Mouse (Mus musculus): ENCODE data around the gene Nectin2. TPM values are rescaled to one million over a fixed set of nuclear protein-coding genes. Genes with fewer than 3 reads are reported as not detected.

Nectin2 gene
- polyA plus RNA-seq, 1 experiment from 2014 or later: 56.5 TPM

- Histone ChIP-seq H3K36me3 (peaks cover under 1% of the 10 kb centered on the region; the same call in 1 of the 2 replicates), H3K4me1 (peaks cover 49% of the 10 kb centered on the region), H3K9ac (replicated peaks) (peak overlapping the region; percentile 95), H3K9me3 (replicated peaks) (no peaks in the 10 kb centered on the region), H3K27me3 (replicated peaks) (no peaks in the 10 kb centered on the region), H3K4me2 (peak overlapping the region; percentile 85), H3K27ac (replicated peaks) (peak overlapping the region; percentile 89), H3K4me3 (replicated peaks) (peak overlapping the region; percentile 85)
- WGBS: 2% methylated on average over 32 of the region's 32 CpGs
- peak; percentile 25 for ATAC-seq (ENCODE audit: low FRiP score)
Measured at GRCm38 (mm10) chr7:19748219-19749195, 1.8 kb downstream of the Nectin2 start.

- no peak overlapping the region for H3K27ac ChIP-seq (replicated peaks)
Measured at GRCm38 (mm10) chr7:19747420-19748218, 2.7 kb downstream of the Nectin2 start.

DNA sequence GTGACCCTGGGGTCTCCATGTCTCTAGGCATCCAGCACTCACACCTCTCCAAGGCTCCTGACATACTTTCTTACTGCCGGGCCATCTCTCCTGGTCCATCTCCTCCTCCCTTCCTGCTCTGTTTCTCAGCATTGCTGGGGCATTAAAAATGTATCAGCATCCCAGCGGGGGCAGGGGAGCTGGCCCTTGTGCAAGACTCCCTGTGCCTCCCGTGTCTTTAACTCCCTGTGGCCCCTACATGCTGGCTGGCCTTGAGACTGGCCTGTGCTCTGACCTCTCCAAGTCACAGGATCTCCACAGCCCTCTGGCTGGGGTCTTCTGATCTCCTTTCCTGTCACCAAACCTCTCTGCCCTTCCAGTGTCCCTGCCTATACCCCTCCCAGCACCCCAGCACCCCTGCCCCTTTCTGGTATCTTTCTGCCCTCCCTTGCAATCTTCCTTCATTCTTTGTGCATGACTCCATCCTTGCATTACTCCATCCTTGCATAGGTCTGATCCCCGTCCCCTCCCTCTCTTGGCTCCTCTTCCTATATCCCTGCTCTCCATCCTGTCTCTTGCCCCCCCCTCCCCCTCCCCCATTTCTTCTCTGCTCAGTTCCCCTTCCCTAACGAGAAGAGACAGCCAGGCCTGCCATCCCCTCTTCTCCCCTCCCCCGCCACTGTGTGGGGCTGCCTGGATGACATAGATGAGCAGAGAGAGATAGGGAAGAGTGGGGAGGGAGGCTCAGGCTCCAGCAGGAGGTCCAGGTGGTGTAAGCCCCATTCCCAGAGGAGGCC, 3.7 kb downstream of the Nectin2 start:
- Histone ChIP-seq H3K9ac (replicated peaks) (0 out of 2 replicates have a peak overlapping the region, but pooled peaks have one; percentile 18), H3K4me1 (peaks cover 52% of the 10 kb centered on the region), H3K4me3 (replicated peaks) (peak overlapping the region; percentile 85), H3K4me2 (peak overlapping the region; percentile 85), H3K27ac (replicated peaks) (0 out of 2 replicates have a peak overlapping the region, but pooled peaks have one; percentile 37), H3K27me3 (replicated peaks) (no peaks in the 10 kb centered on the region), H3K9me3 (replicated peaks) (no peaks in the 10 kb centered on the region), H3K36me3 (peaks cover 7% of the 10 kb centered on the region; the same call in 1 of the 2 replicates)
- ATAC-seq (ENCODE audit: low FRiP score): no peak
- 36% methylated on average over 6 of the region's 6 CpGs for WGBS

More at GRCm38 (mm10) chr7:19747420-19748218, 2.7 kb downstream of the Nectin2 start:
- peak overlapping the region; percentile 85 for H3K4me3 ChIP-seq (replicated peaks)
- H3K4me2 ChIP-seq: peak overlapping the region; percentile 85
- peaks cover 7% of the 10 kb centered on the region; the same call in 1 of the 2 replicates for H3K36me3 ChIP-seq
- peaks cover 49% of the 10 kb centered on the region for H3K4me1 ChIP-seq
- H3K27me3 ChIP-seq (replicated peaks): no peaks in the 10 kb centered on the region
- no peaks in the 10 kb centered on the region for H3K9me3 ChIP-seq (replicated peaks)
- ATAC-seq (ENCODE audit: low FRiP score): no peak
- 6% methylated on average over 25 of the region's 25 CpGs for WGBS
- H3K9ac ChIP-seq (replicated peaks): peak overlapping the region; percentile 95

- no peak overlapping the region for H3K9ac ChIP-seq (replicated peaks)
- 81% methylated on average over 9 of the region's 10 CpGs for WGBS
- no peaks in the 10 kb centered on the region for H3K9me3 ChIP-seq (replicated peaks)
- H3K4me2 ChIP-seq: no peak overlapping the region
- H3K36me3 ChIP-seq: peaks cover 7% of the 10 kb centered on the region; the same call in 1 of the 2 replicates
- ATAC-seq (ENCODE audit: low FRiP score): no peak
- H3K27ac ChIP-seq (replicated peaks): no peak overlapping the region
- no peaks in the 10 kb centered on the region for H3K27me3 ChIP-seq (replicated peaks)
- no peak overlapping the region for H3K4me3 ChIP-seq (replicated peaks)
- H3K4me1 ChIP-seq: peaks cover 55% of the 10 kb centered on the region
Measured at GRCm38 (mm10) chr7:19745971-19746370, 4.3 kb downstream of the Nectin2 start.

GRCm38 (mm10) chr7:19744590-19745385, 5.5 kb downstream of the Nectin2 start:
- no peak overlapping the region for H3K4me3 ChIP-seq (replicated peaks)
- no peak overlapping the region for H3K4me2 ChIP-seq
- H3K9me3 ChIP-seq (replicated peaks): no peaks in the 10 kb centered on the region
- peaks cover 16% of the 10 kb centered on the region for H3K36me3 ChIP-seq
- H3K27ac ChIP-seq (replicated peaks): no peak overlapping the region
- no peak for ATAC-seq (ENCODE audit: low FRiP score)
- H3K9ac ChIP-seq (replicated peaks): 0 out of 2 replicates have a peak overlapping the region, but pooled peaks have one; percentile 3
- H3K27me3 ChIP-seq (replicated peaks): no peaks in the 10 kb centered on the region
- peaks cover 48% of the 10 kb centered on the region for H3K4me1 ChIP-seq
- WGBS: 68% methylated on average over 14 of the region's 14 CpGs

DNA sequence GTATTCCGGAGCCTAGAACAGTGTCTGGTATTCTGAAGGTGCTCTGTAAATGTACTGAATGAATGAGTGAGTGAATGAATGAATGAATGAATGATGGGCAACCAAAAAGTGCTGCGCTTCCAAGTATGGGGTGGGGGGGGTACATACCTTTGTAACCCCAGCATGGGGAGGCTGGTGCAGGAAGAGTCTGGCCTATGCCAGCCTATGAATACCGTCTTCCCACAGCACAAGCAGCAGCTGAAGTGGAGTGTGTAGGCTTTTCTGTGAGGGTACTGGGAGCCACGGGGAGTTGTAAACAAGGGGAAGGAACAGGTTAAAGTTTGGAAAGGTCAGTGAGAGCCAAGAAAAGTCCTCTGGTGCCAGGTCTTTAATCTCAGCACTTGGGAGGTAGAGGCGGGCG, 6.5 kb downstream of the Nectin2 start:
- Histone ChIP-seq H3K9ac (replicated peaks) (no peak overlapping the region), H3K4me1 (peaks cover 47% of the 10 kb centered on the region)
- no peak for ATAC-seq (ENCODE audit: low FRiP score)

DNA sequence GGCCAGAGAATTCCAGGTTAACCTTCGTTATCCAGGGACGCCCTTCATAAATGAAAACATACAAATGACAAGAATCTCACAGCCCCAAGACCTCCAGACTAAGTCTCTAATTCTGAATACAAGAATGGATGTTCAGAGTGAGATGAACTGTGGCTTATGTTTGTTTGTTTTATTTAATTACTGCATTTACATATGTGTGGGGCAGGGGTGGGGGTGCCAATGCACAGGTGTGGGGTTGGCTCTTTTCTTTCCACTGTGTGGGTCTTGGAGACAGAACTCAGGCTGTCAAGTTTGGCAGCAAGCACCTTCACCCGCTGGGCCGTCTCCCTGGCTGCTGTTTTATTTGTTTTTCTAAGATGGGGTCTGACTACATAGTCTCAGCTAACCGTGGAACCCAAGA, 7.8 kb downstream of the Nectin2 start:
- 44% methylated on average over 5 of the region's 5 CpGs for WGBS
- no peak for ATAC-seq (ENCODE audit: low FRiP score)
- no peak overlapping the region for H3K27ac ChIP-seq (replicated peaks)

More for the DNA sequence above, 6.5 kb downstream of the Nectin2 start:
- Histone ChIP-seq H3K36me3 (peaks cover 17% of the 10 kb centered on the region), H3K4me2 (no peak overlapping the region), H3K27ac (replicated peaks) (no peak overlapping the region), H3K4me3 (replicated peaks) (no peak overlapping the region), H3K27me3 (replicated peaks) (no peaks in the 10 kb centered on the region), H3K9me3 (replicated peaks) (no peaks in the 10 kb centered on the region)
- 90% methylated on average over 6 of the region's 6 CpGs for WGBS

DNA sequence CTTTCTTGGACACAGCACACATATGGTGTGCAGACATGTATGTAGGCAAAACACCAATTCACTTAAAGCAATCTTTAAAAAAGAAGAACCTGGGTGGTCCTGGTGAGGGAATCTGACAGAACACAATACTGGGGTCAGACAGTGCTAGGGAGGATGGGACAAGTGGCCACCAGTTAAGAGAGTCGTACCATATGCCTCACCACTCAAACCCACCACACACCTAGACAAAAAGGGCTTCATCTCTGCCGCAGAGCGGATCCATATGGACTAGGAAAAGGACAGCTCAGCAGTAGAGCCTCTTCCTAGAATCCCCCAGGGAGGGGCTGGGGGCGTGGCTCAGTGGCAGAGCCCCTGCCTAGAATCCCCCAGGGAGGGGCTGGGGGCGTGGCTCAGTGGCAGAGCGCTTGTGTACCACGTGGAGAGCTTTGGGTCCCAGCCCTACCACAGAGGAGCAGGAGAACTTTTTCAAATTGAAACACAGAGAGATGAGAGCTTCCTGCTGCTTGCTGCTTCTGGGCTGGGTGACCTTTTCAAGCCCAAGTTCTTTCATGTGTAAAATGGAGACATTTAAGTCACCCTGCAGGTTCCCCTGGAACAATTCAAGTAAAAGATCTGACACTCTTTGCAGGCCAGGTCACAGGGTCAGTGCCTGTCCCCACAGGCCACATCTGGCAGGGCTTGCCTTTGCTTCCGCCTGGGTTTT, 8.8 kb downstream of the Nectin2 start:
- peaks cover 24% of the 10 kb centered on the region for H3K4me1 ChIP-seq
- H3K4me2 ChIP-seq: no peak overlapping the region
- no peaks in the 10 kb centered on the region for H3K27me3 ChIP-seq (replicated peaks)
- no peak overlapping the region for H3K4me3 ChIP-seq (replicated peaks)
- no peak overlapping the region for H3K27ac ChIP-seq (replicated peaks)
- 11% methylated on average over 8 of the region's 8 CpGs for WGBS
- no peaks in the 10 kb centered on the region for H3K9me3 ChIP-seq (replicated peaks)
- H3K9ac ChIP-seq (replicated peaks): no peak overlapping the region
- H3K36me3 ChIP-seq: peaks cover 34% of the 10 kb centered on the region
- no peak for ATAC-seq (ENCODE audit: low FRiP score)

More for the DNA sequence above, 7.8 kb downstream of the Nectin2 start:
- Histone ChIP-seq H3K36me3 (peaks cover 25% of the 10 kb centered on the region), H3K4me2 (no peak overlapping the region), H3K9me3 (replicated peaks) (no peaks in the 10 kb centered on the region), H3K4me1 (peaks cover 34% of the 10 kb centered on the region), H3K4me3 (replicated peaks) (no peak overlapping the region), H3K9ac (replicated peaks) (no peak overlapping the region), H3K27me3 (replicated peaks) (no peaks in the 10 kb centered on the region)

- Histone ChIP-seq H3K4me2 (no peak overlapping the region), H3K9me3 (replicated peaks) (no peaks in the 10 kb centered on the region), H3K9ac (replicated peaks) (no peak overlapping the region), H3K4me1 (peaks cover 16% of the 10 kb centered on the region), H3K36me3 (peaks cover 38% of the 10 kb centered on the region), H3K27ac (replicated peaks) (no peak overlapping the region), H3K27me3 (replicated peaks) (no peaks in the 10 kb centered on the region), H3K4me3 (replicated peaks) (no peak overlapping the region)
- no peak for ATAC-seq (ENCODE audit: low FRiP score)
- WGBS: 93% methylated on average over 11 of the region's 11 CpGs
Measured at GRCm38 (mm10) chr7:19740269-19740668, 10.0 kb downstream of the Nectin2 start.

GRCm38 (mm10) chr7:19738771-19739170, 11.5 kb downstream of the Nectin2 start:
- Histone ChIP-seq H3K36me3 (peaks cover 50% of the 10 kb centered on the region), H3K4me2 (no peak overlapping the region), H3K4me1 (peaks cover 6% of the 10 kb centered on the region; the same call in 1 of the 2 replicates), H3K27me3 (replicated peaks) (no peaks in the 10 kb centered on the region), H3K9me3 (replicated peaks) (no peaks in the 10 kb centered on the region), H3K9ac (replicated peaks) (no peak overlapping the region), H3K4me3 (replicated peaks) (no peak overlapping the region), H3K27ac (replicated peaks) (no peak overlapping the region)
- ATAC-seq (ENCODE audit: low FRiP score): no peak
- WGBS: 95% methylated on average over 3 of the region's 3 CpGs

All from neural tube, embryonic 15.5 days (tissue).